Mouse (Mus musculus) testis, adult 2 months (tissue): ENCODE data around the gene Plscr5. TPM values are rescaled to one million over a fixed set of nuclear protein-coding genes. Genes with fewer than 3 reads are reported as not detected.

Source experiments
- H3K27ac ChIP-seq: fragments of 200-500 bp; 2 replicates; pipeline ENCODE4 v1.5.1; 2012; ENCODE audit warnings: low read depth, low read length; ENCODE audit not compliant: control insufficient read depth, insufficient read depth
- H3K27me3 ChIP-seq: fragments of 200-500 bp; 2 replicates; pipeline ENCODE4 v1.6.1; 2012; ENCODE audit warnings: mild to moderate bottlenecking, low read length, moderate library complexity; ENCODE audit not compliant: control insufficient read depth, insufficient read depth
- H3K36me3 ChIP-seq: fragments of 200-500 bp; 2 replicates; pipeline ENCODE4 v1.6.1; 2012; ENCODE audit warnings: mild to moderate bottlenecking, low read length; ENCODE audit not compliant: control insufficient read depth, insufficient read depth
- H3K4me1 ChIP-seq: fragments of 200-500 bp; 2 replicates; pipeline ENCODE4 v1.6.1; 2012; ENCODE audit warnings: low read length; ENCODE audit not compliant: control insufficient read depth, insufficient read depth
- H3K4me3 ChIP-seq: fragments of 200-500 bp; 2 replicates; pipeline ENCODE4 v1.5.1; 2012; ENCODE audit warnings: low read depth, mild to moderate bottlenecking, low read length, moderate library complexity, mixed read lengths; ENCODE audit not compliant: control insufficient read depth
- CTCF ChIP-seq: fragments of 200-500 bp; IDR thresholded peaks from 2 replicates; pipeline ENCODE4 v1.5.1; 2012; ENCODE audit warnings: low read depth, mild to moderate bottlenecking, inconsistent platforms, low read length, moderate library complexity; ENCODE audit not compliant: control insufficient read depth, insufficient read depth, insufficient replicate concordance
- POLR2A ChIP-seq: fragments of 200-500 bp; IDR thresholded peaks from 2 replicates; pipeline ENCODE4 v1.6.1; 2012; ENCODE audit warnings: low read depth, mild to moderate bottlenecking, inconsistent platforms, low read length, moderate library complexity; ENCODE audit not compliant: control insufficient read depth
- polyA plus RNA-seq: library from polyadenylated mRNA; depleted of rRNA; stranded (reverse); fragments of >200 nt; gene quantifications from 2 replicates; pipeline ENCODE4 v1.2.3, GENCODE M21; 2012

Plscr5 gene
- polyA plus RNA-seq, 1 experiment = not detected

DNA sequence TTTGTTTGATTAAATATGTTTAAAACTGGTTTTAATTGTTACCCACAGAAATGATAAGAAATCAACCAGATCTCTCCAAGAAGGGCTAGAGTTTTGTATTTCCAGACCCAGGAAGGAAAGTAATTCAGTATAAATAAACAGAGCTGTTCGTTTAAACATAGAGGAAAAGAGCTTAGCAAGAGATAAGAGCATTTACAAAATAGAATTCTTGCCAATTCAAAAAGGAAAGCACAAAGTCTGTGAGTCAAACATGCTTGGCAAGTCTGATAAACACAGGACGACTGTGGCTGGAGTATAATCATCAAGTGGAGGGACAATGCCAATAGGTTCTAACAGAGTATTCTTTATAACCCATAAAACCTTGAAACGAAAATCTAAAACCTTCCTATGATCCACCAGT, 18.3 kb downstream of the Plscr5 start:
- Histone ChIP-seq H3K4me3 (no peak overlapping the region), H3K27me3 (no peaks in the 10 kb centered on the region), H3K4me1 (no peaks in the 10 kb centered on the region; the same call in 1 of the 2 replicates), H3K27ac (no peak overlapping the region), H3K36me3 (no peaks in the 10 kb centered on the region)
- TF ChIP-seq POLR2A = no peak
- no peak for TF ChIP-seq CTCF

DNA sequence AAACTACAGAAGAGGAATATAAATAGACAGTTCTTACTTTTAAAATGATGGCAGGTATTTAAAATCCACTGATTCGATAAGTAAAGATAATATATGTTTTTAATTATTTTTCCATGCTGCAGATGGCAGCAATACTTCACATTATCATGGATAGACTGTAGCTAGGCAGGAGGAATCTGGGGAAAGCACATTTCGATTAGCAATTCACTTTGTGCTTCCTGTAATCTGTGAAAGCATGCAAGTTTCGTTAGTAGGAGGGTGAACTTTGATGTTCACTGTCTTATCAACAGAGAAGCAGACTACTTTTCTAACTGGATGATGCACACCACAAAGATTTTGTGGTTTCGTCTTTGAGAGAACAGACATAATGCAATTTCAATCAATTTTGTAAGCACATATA, 24.7 kb downstream of the Plscr5 start:
- TF ChIP-seq CTCF = no peak
- TF ChIP-seq POLR2A = no peak
- no peak overlapping the region for H3K27ac ChIP-seq
- H3K36me3 ChIP-seq = no peaks in the 10 kb centered on the region
- no peak overlapping the region for H3K4me3 ChIP-seq
- no peaks in the 10 kb centered on the region for H3K27me3 ChIP-seq
- no peaks in the 10 kb centered on the region; the same call in 1 of the 2 replicates for H3K4me1 ChIP-seq

- Histone ChIP-seq H3K27me3 (no peaks in the 10 kb centered on the region), H3K36me3 (no peaks in the 10 kb centered on the region), H3K27ac (no peak overlapping the region), H3K4me3 (no peak overlapping the region), H3K4me1 (no peaks in the 10 kb centered on the region)
- TF ChIP-seq POLR2A (no peak), CTCF (no peak)
Measured at GRCm38 (mm10) chr9:92217896-92218295, 25.2 kb downstream of the Plscr5 start.

DNA sequence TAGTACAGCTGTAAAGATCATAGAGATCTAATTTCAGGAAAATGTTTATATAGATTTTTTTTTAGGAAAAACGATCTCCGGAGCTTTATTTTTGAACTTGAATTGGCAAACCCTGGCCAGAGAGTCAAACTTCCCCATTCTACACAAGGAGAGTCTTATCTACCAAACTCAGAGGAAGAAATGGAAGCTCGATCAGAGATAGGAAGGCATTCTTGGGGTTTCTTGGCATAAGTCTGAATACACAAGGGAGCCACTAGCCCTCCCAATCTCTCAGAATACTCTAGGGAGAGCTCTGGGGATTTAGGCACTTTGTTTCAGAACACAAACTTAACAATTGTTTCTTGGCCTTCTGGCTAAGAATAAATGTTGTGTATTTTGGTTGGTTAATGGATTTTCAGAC, 27.4 kb downstream of the Plscr5 start:
- Histone ChIP-seq H3K36me3 (no peaks in the 10 kb centered on the region), H3K4me1 (no peaks in the 10 kb centered on the region), H3K27ac (no peak overlapping the region), H3K27me3 (no peaks in the 10 kb centered on the region), H3K4me3 (no peak overlapping the region)
- TF ChIP-seq POLR2A (no peak), CTCF (no peak)

GRCm38 (mm10) chr9:92221480-92221879, 28.7 kb downstream of the Plscr5 start:
- Histone ChIP-seq H3K27me3 (no peaks in the 10 kb centered on the region), H3K27ac (no peak overlapping the region), H3K4me3 (no peak overlapping the region), H3K4me1 (no peaks in the 10 kb centered on the region), H3K36me3 (no peaks in the 10 kb centered on the region)
- no peak for TF ChIP-seq CTCF
- no peak for TF ChIP-seq POLR2A

DNA sequence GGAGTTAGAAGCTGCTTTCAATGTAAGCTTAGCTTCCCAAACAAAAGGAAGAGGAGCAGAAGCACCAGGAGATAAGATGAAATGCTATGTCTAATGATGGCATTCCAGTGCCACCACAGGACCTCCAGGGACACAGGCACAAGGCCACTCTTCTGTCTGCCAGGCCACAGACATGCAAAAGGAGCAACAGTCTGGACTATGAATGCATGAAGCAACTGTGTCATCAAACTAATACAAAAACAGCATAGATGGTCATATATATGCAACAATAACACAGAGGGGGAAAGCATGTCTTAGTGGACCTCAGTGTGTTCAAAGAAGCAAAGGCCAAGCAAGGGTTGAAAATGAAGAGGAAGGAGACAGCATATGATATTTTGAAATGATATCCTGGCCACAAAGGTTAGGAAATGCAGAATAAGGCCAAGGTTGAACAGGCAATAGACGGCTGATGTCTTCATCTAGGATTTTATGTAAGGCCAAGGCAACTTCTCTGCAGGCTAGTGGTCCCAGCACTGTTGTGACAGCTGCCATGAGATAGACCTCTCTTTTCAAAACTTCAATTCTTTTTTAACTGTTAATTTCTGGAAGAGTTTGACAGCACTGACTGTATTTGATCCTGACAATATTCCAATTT, 32.0 kb downstream of the Plscr5 start:
- TF ChIP-seq CTCF (no peak), POLR2A (no peak)
- no peak overlapping the region for H3K4me3 ChIP-seq
- no peaks in the 10 kb centered on the region for H3K36me3 ChIP-seq
- no peaks in the 10 kb centered on the region for H3K27me3 ChIP-seq
- no peak overlapping the region for H3K27ac ChIP-seq
- H3K4me1 ChIP-seq = no peaks in the 10 kb centered on the region

- Histone ChIP-seq H3K27ac (no peak overlapping the region), H3K4me3 (no peak overlapping the region), H3K4me1 (no peaks in the 10 kb centered on the region), H3K36me3 (no peaks in the 10 kb centered on the region), H3K27me3 (no peaks in the 10 kb centered on the region)
- no peak for TF ChIP-seq POLR2A
- TF ChIP-seq CTCF = no peak
Measured at GRCm38 (mm10) chr9:92226127-92226655, 33.5 kb downstream of the Plscr5 start.
